Mouse (Mus musculus) adrenal gland, adult 2 months (tissue): ENCODE data around the gene Kcnc1. TPM values are rescaled to one million over a fixed set of nuclear protein-coding genes. Genes with fewer than 3 reads are reported as not detected.
A peak's percentile ranks its signal among the peaks of the same experiment; 100 is the strongest.

Experiments
- DNase-seq: peaks from one replicate; pipeline ENCODE4 v3.0.0; 2021
- polyA plus RNA-seq: library from polyadenylated mRNA; depleted of rRNA; stranded (reverse); fragments of >200 nt; gene quantifications from 2 replicates; pipeline ENCODE4 v1.2.3, GENCODE M21; 2012
- total RNA-seq, 2 experiments: library from RNA; stranded (reverse); gene quantifications; 2 replicates each; pipeline ENCODE4 v1.2.3; 2021

The Kcnc1 gene
- total and polyA plus RNA-seq, 3 experiments, result 0.28 to 0.76 (median 0.37) TPM

GRCm38 (mm10) chr7:46422052-46422763 is 25.9 kb downstream of the Kcnc1 start:
- no peak for DNase-seq

GRCm38 (mm10) chr7:46422764-46423412 is 26.6 kb downstream of the Kcnc1 start:
- DNase-seq, result peak; percentile 54

- DNase-seq, result no peak
Observed at GRCm38 (mm10) chr7:46423951-46424350, 27.7 kb downstream of the Kcnc1 start.

GRCm38 (mm10) chr7:46425012-46425411 is 28.7 kb downstream of the Kcnc1 start:
- no peak for DNase-seq

DNA sequence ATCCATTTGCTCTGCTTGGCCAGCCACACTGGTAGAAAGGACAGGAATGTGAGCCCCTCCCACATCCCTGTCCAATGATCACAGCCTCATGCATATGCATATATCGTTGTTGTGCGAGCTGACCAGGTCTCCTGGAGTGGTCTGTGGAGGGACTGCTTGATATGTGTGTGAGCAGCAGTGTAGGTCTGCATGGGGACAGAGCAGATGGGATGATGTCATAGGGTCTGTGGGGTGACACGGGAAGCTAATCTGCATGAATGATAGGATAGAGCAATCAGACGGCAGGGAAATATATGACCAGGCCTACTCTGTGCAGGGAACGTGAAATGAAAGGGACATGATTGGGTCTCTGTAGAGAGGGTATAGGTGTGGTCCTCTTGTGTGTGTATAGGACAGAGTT is 37.6 kb downstream of the Kcnc1 start:
- DNase-seq, result no peak

- DNase-seq, result no peak
Observed at GRCm38 (mm10) chr7:46435833-46436232, 39.5 kb downstream of the Kcnc1 start.

DNA sequence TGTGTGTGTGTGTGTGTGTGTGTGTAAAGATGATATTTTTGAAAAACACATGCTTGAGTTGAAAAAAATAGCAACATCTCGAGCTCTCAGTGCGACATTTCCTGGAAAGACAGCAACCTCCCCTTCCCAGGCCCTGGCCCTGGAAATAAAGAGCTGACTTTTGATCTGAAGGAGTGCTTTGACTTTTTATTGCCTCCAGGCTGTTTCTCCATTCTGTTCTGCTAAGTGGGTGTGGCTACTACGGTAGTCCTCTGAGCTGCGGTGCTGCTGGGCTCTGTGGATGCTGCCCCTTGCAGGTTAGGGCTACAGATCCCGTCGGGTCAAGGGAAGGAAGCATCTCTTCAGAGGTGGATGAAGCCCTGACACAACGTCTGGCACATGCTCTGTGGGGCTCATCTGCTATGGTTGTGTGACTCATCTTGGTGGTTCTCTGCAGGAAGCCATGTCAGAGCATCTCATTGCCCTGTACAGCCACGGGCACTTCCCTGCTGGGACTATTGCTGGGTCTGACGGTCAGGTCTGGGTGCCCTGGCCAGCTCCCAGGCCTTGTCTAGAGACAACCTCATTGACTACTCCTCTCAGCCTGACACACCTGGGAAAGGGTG is 42.3 kb downstream of the Kcnc1 start:
- DNase-seq, result no peak

GRCm38 (mm10) chr7:46443163-46443562 is 46.9 kb downstream of the Kcnc1 start:
- DNase-seq, result peak; percentile 62

DNA sequence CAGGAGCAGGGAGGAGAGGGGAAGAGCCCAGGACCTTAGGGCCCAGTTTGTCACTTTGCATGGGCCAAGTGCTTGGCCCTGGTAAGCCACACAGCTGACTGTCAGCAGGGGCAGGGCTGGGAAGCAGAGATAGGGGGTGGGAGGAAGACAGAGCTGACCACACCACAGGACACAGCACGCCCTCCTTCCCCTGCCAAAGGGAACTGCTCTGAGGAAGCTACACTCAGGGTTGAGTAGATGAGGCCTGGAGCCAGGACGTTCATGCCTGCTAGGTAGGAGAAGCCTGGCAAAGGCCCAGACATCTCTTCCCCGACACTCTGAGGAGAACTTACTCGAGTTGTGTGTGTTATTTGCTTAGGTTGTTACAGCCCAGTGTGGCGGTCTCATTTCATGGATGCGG is 49.6 kb downstream of the Kcnc1 start:
- DNase-seq, result no peak

GRCm38 (mm10) chr7:46447473-46448165 is 51.3 kb downstream of the Kcnc1 start:
- no peak for DNase-seq

DNA sequence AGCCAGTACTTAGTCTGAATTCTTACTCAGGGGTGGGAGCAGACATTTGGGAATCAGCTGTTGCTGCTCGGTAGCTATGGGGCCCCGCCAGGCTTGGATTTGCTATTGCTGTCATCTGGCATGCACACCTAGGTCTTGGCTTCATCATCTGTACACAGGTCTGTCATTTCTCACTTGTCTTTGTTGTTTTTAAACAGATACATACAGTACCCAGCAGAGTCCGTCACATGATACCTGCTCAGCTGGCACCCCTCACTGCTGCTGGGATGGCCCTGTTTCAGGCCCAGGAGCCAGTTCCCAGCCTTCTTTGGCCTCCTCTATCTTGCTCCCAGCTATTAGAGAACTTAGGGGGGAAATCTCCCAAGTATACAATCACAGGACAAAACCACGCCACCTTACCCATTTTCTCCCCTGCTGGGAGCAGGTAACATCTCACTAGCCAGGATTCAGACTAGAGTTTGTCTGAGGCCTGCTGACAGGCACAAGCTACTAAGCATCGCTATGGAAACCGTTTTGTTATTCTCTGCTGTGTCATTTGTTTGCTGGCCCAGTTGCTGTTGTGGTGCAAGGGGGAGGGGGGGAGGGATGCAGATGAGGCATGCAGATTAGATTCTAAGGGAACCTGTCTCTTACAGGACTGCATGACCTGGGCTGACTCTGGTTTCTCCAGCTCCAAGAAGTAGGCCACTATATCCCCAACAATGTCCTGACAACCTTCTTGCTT is 52.8 kb downstream of the Kcnc1 start:
- DNase-seq, result no peak

GRCm38 (mm10) chr7:46453930-46454679 is 57.8 kb downstream of the Kcnc1 start:
- DNase-seq, result no peak

- no peak for DNase-seq
Observed at GRCm38 (mm10) chr7:46457889-46458288, 61.6 kb downstream of the Kcnc1 start.

GRCm38 (mm10) chr7:46459200-46459599 is 62.9 kb downstream of the Kcnc1 start:
- DNase-seq, result no peak

DNA sequence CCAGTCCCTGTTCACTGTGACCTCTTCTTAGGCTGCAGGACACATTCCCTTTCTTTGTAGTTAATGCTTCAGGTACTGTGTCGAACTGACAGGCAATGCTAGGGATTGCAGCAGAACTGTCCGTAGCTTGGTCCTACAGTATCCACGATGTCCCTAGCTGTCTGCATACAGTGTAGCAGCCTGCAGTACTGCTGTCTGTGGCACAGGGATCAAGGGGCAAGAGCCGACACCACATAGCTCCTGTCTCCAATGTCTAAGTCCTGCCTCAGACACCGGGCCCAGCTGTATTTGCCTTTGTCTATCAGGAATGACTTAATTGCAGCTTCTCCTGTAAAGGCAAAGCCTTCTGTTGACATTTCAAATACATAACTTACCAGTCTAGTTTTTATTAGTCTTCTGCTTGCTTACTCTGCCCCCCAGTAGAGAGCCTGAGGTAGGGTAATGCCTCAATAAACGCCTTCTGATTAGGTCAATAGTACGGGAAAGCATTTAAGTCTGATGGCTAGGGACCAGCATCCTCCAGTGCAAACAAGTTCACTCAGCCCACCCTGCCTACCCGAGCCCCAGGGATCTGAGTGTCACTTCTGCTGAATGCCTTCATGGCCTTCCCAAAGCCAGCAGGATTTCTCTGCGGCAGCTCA is 63.4 kb downstream of the Kcnc1 start:
- DNase-seq, result no peak

DNA sequence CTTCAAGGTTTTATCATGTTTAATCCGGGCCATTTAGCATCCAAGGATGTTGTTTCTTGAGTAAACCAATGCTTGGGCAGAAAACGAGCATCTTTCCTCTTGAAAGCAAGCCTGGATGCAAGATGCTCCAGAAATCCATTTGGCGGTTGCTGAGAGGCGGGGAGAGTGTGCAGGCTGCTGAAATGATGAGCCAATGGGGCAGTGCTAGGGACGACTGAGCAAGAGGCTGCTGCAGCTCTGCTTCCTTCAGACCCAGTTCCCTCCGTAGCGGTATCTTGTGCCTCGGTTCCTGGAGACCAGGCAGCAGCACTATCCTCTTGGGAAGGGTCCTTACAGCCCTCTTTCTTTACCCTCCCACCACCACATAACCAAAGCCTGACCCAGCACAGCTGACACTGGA is 66.0 kb downstream of the Kcnc1 start:
- DNase-seq, result no peak

- no peak for DNase-seq
Observed at GRCm38 (mm10) chr7:46463136-46463535, 66.8 kb downstream of the Kcnc1 start.

GRCm38 (mm10) chr7:46466422-46466981 is 70.2 kb downstream of the Kcnc1 start:
- DNase-seq, result no peak

DNA sequence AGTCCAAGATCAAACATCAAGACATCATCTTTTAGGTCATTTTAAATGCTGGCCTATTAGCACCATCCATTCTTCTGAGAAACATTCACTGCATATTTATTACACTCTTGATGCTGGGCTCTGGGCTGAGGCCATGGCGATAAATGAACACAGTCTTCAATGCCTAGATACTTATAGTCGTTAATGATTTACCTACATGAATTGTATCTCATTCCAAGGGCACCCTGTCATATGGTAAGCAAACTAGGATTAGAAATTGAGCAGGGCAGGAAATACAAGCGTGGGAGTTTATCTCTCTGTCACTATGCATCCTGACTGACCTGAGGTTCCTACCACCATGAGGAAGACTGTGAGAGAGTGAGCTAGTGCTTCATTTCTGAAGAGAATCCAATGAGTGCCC is 73.2 kb downstream of the Kcnc1 start:
- DNase-seq, result no peak

- DNase-seq, result no peak
Observed at GRCm38 (mm10) chr7:46471054-46471737, 74.9 kb downstream of the Kcnc1 start.
